Mouse (Mus musculus) lung, postnatal 36 days (tissue): ENCODE data around the gene Rbl2.

Experiments
- DNase-seq: peaks from one replicate; pipeline ENCODE4 v3.0.0; 2022; ENCODE audit warnings: mixed read lengths

Gene Rbl2

DNA sequence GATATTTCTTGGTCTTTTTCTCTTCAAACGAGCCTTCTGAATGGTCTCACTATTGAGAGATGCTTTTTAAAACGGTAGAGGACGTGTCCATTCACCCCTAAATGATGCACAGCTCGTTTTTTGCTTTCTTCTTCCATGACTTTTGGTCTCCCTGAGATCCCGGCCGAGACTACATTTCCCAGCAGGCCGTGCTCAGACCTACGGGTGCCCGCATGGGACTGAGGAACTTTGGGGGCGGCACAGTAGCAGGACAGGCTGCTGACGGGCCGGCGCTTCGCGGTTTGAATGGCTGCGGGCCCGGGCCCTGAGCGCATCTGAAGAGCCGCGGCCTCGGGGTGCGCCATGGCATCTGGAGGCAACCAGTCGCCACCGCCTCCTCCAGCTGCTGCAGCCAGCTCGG, at the start of gene Rbl2:
Gene Rbl2, plus strand, starts transcription at position 224 of the 400 bp plus-strand sequence.
- peak; percentile 97 for DNase-seq

DNA sequence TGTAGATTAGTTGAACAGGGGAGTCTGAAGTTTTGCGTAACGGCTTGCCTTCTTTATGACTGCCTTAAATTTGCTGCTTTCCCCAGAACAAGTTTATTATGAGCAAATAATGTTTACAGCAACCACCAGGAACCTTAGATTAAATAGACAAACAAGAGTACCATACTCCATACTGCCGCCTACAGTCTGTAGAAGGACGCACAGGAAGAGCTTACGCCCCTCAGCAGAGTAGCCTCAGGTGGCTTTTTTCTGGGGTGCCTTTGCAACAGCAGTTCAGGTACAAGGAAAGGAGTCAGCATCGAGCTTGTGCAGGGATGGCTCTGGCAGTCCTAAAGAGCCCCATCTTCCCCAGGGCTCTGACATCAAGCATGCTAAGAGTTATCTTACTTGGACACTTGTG, 35.4 kb upstream of the Rbl2 start:
- no peak for DNase-seq

DNA sequence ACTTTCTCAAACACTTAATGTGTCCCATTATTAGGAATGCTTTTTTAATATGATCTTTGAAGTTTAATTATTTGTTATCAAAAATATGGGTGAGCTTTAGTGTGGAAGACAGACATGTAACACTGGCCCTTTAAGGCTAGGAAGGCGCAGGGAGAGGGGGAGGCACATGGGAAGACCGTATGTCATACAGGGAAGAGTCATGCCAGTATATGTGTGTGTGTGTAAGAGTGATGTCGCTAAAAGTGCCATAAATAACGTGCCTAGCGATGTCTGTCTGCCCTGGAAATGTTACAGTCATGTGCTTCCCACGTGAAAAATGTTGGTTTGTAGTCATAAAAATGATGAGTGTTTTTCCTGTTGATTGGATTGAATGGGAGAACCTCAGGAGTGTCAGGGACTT, 33.0 kb upstream of the Rbl2 start:
- DNase-seq: no peak

DNA sequence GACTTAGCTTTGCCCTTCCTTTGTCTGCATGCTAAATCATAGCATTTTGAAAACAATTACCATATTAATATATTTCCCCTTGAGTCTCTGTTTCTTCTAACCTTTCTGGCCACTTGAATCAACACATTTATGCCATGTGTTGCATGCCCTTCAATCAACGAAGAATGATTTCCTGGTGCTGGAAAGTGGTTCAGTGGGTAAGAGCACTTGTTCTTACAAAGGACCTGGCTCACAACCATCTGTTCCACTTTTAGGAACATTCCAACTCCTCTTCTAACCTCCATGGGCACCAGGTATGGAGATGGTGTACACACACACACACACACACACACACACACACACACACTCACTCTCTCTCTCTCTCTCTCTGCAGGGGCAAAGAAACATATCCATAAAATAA, 31.2 kb upstream of the Rbl2 start:
- peak; percentile 38 for DNase-seq

DNA sequence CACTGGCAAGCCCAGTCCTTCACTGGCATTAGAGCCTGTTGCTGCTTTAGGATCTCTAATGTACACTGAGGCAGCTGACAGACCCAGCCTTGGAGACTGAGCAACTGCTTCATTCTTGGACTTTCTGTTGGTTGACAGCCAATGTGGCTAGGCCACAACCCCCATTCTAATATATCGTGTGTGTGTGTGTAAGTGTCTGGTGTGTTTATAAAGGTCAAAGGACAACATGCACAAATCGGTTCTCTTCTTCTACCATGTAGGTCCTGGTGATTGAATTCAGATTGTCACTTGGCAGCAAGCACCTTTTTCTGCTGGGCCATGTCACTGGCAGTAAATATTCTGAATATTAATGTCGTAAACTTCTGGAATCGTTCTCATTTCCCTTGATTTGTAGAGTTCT, 23.5 kb upstream of the Rbl2 start:
- peak; percentile 5 for DNase-seq

DNA sequence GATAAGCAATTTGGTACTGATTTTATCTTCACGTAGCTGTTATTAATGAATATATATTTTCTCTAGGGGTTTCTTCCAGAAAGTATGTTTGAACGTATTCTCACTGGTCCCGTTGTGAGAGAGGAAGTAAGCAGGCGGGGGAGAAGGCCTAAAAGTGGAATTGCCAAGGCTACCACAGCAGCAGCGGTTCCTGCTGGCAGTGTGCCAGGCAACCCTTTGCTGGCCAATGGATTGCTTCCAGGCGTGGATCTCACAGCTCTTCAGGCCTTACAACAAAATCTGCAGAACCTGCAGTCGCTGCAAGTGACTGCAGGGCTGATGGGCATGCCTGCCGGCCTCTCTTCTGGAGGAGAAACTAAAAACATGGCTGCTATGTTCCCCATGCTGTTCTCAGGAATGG, 18.8 kb upstream of the Rbl2 start:
- DNase-seq: peak; percentile 69

DNA sequence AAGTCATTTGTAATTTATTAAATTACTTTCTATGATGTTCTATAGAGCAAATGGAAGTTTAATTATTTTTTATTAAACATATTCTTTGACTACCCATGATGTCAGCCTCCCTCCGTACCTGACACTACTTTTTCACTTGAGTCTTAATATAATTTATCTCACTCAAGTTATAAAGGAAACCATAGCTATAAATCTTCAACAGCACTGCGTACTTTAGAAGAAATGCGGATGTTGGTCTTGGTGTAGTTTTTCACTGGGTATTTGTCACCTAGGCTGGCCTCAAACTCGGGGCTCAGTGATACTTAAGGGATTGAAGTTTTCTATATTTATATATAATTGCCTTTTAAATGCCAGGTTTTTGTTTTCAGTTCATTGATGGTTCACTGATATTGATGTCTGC, 15.4 kb upstream of the Rbl2 start:
- no peak for DNase-seq

DNA sequence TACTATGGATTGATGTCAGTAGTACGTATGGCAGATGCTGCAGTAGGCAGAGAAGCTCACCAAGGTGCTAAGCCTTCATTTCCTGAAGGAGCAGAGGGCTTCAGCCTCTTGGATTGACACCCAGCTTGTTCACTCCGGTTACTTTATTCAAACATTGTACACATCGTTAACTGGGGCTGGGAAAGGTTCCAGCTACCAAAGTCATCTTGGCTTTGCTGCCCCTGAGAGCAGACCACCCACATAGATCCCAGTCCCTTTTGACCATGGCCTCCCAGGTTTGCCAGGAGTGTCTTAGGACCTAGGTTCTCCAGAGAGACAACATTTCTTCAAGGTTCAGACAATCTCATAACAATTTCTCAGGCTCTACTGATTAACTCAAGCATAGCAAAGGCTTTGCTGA, 13.0 kb upstream of the Rbl2 start:
- DNase-seq: no peak

DNA sequence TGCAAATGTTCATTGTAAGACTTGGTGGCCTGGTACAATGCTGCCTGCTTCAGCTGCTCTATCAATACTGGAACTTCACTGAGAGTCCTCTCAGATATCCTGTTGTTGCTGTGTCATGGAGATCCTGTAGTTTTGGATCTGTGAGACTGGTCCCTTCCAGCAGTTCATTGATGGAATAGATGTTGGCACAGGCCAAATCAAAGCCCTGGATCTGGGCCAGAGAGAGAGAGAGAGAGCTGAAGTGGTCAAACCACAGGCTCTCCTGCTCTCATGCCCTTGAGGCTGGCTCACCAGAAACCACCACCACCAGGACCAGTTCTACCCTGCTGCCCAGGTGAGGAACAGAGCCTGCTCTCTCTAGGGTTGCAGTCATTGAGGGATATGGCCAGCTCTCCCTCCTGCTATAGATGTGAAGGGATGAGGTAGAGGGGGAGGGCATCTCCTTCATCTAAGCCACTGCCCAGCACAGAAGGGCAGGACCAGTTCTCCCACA, 10.7 kb upstream of the Rbl2 start:
- DNase-seq: peak; percentile 23

DNA sequence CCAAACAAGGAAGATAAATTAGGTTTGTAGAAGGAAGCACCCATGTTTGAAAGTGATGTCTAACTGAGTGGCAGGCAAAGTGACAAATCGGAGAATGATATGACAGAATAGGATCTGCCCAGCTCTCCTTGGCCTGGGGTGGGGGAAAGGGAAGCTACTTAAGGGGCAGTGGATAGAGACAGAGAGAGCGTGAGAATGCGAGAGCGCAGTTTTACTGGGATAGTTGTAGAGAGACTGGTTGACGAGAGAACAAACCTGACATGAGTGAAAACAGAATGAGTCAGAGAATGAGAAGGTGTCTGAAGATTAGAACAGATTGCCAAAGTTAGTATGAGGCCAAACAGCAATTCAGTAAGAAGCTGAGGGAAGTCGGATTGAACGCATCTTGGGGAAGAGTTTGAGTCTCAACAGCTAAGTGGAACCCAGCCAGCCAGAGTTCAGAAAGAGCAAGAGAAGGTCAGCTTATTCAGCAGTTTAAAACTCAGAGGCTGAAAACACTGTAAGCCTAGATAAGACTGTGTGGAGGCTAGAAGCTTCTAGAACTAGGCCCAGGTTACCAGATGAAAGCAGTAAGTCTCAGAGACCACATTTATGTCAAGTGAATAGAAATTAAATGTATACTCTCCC, 9.9 kb upstream of the Rbl2 start:
- DNase-seq: peak; percentile 48

DNA sequence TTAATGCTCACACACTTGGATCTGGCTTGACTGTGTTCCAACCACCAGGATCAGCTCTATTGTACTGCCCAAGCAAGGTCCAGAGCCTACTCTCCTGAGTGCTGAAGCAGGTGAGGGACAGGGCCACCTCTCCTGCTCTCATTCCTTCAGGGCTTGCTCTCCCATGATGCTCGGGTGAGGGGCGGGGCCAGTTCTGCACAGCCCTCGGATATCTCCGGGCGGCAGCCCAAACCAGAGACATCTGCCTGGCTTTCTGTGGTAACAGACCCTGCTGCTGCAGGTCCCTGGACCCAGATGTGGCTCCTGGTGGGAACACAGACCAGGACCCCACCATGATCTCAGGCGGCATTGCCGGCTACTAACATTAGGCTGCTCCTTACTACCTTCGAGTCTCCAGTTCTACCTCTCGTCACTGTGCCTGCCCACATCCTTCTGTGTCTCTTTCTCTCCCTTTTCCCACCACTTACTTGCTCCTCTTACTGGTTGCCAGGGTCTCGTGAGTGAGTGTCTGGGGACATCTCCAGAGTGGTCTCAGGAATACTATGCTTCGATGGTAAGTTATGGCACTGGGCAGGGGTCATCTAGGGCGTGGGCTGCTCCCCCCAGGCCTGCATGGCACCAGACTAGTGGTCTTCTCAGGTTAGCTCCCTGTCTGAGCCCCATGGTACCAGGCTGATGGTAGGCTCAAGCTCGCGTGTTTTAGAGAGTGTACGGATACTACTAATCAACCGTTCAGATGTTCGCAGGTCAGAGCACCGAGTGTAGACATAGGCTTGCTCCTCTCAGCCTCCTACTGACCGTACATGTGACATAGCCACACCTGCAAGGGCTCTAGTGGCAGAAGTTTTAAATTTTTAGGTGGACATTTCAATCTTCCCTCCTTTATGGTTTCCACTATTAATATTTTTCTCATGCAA, 9.0 kb upstream of the Rbl2 start:
- no peak for DNase-seq

DNA sequence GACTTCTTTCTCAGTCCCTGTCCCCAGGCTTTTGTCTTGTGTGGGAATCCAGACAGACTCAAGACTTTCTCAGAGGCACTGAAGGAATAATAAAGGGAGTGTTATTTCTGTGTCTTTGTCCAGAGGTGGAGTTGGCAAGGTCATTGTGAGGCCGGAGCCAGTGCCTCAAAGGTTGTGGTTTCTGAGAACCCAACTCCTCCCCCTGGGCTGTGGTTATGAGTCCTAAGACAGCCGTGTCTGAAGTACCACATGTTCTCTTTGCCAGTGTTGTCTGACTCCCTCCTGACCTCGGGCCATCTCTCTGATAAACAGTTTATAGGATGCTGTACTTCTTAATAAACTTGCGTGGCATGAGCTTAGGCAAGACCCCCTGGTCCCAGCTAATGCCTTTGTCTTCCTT, 4.7 kb upstream of the Rbl2 start:
- no peak for DNase-seq

DNA sequence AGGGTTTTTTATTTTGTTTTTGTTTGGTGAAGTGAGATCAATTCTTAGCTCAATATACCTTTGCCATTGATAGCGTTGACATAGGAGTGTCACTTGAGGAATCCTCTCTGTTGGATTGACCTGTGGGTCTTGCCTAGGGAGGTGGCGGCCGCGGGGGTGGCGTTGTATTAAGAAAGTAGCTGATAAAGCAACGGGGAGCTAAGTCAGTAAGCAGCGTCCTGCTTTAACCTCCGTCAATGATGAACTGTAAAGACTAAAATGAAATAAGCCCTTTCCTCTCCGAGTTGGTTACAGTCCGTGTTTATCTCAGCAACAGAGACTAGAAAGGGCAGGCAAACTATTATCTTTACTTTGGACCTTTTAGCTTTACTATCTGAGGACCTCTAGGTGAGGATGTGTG, 450 bp upstream of the Rbl2 start:
- peak; percentile 23 for DNase-seq

DNA sequence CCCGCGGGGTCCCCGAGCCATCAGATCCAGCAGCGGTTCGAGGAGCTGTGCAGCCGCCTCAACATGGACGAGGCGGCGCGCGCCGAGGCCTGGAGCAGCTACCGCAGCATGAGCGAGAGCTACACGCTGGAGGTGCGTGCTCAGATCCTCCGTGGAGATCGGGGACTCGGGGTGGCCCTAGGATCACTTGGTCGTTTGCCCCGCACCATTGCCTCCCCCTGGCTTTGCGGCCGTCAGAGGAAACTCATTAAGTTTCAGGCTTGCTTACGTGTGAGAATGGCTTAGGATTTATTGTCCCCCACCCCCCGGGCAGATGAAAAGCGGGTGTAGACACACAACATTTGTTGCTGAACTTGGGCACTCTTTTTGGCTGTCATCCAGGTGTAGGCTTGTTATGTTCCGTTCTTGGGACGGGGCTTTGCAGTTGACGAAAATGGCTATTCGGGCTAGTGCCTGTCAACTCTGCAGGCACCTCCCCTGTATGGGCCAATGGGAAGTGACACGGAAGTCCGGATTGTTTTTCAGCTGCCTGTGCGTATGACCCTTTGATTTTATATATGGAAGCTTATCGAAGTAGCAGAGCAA, 510 bp downstream of the Rbl2 start:
- DNase-seq: peak; percentile 94

DNA sequence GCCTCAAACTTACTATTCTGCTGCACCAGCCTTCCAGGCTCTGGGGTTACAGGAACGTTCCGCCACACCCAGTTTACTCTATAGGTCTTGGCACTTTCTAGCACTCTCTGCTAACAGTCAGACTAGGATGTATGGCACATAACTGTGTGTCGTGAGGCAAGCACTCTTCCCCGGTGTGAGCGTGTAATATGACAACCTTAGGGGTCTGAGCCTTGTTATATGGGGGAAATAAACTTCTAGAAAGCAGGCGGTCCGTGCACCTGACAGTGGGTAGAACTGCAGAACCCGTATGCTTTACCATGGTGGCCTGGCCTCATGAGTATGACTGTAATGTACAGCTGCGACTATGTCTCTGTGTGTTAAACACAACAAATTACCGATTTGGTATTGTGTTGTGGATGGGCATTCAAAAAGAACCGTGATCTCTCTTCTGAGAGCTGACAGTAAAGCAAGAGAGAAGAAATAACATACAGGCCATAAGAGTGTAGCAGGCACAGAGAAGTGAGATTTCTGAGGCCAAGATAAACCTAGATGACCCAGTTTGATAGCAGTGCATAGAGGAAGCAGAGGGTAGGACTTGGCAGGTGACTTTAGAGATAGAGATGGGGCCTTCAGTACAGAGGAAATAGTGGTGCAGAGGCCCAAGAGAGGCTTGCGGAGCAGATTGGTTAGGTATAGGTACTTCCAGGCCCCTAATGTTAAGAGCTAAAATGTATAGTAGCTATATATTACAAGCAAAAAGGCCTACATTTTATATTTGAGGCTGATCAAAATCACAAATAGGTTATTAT, 7.4 kb downstream of the Rbl2 start:
- peak; percentile 15 for DNase-seq

DNA sequence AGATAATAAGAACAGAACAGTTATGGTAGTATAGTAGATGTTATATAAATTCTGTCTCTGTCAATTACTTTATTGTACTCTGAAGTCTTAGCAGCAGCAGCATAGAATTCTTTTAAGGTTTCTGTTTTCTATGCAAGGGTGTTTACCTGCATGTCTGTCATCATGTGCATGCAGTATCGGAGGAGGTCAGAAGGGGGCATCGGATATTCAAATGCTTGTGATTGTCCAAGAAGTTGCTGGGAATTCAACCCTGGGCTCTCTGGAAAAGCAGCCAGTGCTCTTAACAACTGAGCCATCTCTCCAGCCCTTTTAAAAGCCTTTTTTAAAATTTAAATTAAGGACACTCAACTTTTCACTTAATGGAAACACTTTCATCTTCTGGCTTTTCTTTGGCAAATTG, 9.8 kb downstream of the Rbl2 start:
- no peak for DNase-seq

DNA sequence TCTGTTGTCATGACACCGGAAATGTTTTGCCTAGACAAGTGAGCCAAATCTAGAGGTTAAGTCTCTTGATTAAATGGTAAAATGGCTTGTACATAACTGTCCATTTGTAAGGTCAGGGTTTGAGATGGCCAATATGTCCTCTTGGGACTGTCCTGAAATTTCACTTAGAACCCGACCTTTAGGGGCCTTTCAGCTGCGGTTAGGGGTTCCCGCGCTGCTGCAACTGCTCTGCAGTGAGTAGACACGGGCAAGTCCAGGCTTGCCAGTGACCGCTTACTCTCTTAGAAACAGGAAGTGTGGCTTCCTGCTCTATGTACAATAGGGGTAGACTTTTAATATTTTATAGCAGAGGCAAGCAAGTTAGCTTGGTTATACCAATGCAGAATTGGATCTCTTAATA, 12.1 kb downstream of the Rbl2 start:
- DNase-seq: peak; percentile 36

DNA sequence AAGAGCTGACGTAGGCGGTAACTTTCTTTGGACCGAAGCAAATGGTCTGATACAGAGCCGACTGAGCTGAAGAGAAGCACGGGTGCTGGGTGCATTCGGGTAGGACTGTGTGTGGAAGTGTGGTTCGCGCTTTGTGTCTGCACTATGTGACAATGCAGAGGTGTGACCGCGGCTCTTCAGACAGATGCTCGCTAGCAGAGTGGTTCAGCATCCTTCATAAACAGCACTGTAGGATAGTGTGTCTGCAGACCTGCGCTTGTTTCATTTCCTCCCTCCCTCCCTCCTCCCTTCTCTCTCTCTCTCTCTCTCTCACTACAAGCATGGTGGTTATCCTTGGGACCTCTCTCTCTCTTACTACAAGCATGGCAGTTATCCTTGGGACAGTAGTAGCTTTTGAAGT, 12.6 kb downstream of the Rbl2 start:
- DNase-seq: no peak

DNA sequence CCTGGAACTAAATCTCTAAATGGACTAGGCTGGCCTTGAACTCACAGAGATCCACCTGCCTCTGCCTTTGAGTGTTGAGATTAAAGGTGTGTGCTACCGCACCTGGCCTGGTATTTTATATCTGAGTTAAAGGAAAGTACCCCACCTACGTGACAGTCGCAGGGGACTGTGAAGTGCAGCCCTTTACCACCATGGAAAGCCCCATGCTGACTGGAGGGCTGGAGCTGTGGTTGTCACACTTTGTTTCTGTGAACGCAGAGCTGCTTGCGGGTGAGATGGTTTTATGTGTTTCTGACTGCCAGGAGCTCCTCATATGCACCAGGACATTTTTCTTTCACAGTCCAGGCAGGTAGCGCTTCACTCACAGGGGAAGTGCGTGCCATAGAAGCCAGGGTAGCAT, 18.6 kb downstream of the Rbl2 start:
- no peak for DNase-seq

DNA sequence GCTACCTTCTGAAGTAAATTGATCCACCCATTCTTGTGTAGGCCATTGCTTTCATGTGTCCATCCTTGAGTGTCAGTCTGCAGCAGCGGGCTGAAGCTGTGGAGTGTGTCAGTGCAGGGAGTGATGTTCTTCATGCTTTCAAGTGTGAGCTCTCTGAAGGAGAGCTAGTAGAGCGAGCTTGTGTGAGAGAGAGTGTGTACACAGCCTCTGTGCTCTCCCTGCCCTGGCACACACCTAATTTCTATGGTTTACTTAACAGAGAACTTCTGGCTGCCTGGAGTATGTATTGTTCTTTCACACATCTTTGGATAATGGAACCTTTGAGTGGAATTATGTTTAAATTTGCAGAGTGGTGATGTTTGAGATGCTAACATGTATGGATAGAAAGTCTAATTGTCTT, 19.7 kb downstream of the Rbl2 start:
- peak; percentile 9 for DNase-seq

DNA sequence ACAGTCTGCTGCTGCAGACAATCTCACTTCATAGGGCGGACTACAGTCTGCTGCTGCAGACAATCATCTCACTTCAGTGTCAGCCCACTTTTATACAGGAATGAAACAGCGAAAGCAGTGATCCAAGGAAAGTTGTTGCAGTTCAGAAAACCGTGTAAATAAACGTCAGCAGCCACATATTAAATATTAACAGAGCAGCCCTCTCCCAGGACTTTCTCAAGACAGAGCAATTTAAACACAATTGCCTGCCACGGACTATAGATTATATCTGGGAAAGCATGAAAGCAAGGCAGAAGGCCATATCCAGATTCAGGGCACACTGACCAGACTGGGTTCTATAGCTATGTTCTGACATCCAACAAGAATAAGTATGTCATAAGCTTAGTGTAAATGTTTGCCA, 24.3 kb downstream of the Rbl2 start:
- no peak for DNase-seq

DNA sequence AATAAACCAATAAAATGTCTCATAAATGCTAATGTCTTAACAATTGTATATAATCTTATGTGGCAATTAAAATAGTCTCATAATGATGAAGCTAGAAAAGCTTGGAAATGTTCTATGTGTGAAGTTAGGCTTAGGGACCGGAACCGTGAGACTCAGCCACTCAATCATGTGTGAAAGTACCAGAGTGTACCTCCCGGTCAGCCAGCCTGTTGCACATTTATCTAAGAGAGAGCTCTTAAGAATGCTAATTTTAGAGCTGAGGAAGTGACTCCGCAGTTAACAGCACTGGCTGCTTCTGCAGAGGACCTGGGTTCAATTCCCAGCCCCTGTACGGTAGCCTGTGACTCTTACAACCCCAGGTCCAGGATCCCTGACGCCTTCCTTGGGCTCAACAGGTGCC, 28.2 kb downstream of the Rbl2 start:
- DNase-seq: no peak

DNA sequence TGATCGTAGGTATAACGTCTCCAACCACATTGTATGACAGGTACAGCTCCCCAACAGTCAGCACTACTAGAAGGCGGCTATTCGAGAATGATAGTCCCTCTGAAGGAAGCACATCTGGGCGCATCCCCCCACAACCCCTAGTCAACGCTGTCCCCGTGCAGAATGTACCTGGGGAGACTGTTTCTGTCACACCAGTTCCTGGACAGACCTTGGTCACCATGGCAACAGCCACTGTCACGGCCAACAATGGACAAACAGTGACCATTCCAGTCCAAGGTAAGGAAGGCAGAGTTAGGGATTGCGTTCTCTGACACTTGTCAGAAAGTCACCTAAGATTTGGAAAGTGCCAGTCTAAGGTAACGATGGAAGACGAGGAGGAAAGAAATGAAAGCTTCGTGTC, 36.4 kb downstream of the Rbl2 start:
- peak; percentile 41 for DNase-seq
